Mouse (Mus musculus) right cerebral cortex, postnatal 25 days (tissue): ENCODE measurements around the gene B830017H08Rik.

Experiments used
- DNase-seq: peaks from one replicate; pipeline ENCODE4 v3.0.0; 2022

The B830017H08Rik gene

GRCm38 (mm10) chr16:17812120-17812519 lies 20.8 kb upstream of the B830017H08Rik start:
- no peak for DNase-seq

- DNase-seq = no peak
Observed at GRCm38 (mm10) chr16:17813173-17813572, 19.7 kb upstream of the B830017H08Rik start.

- DNase-seq = peak; percentile 63
Observed at GRCm38 (mm10) chr16:17815411-17816402, 17.2 kb upstream of the B830017H08Rik start.

- no peak for DNase-seq
Observed at GRCm38 (mm10) chr16:17816528-17816927, 16.4 kb upstream of the B830017H08Rik start.

- DNase-seq = no peak
Observed at GRCm38 (mm10) chr16:17826500-17826899, 6.4 kb upstream of the B830017H08Rik start.

- no peak for DNase-seq
Observed at GRCm38 (mm10) chr16:17828229-17828628, 4.7 kb upstream of the B830017H08Rik start.

GRCm38 (mm10) chr16:17828867-17829266 lies 4.1 kb upstream of the B830017H08Rik start:
- DNase-seq = no peak

GRCm38 (mm10) chr16:17830385-17831178 lies 2.3 kb upstream of the B830017H08Rik start:
- DNase-seq = no peak

GRCm38 (mm10) chr16:17831781-17832180 lies 1.1 kb upstream of the B830017H08Rik start:
- DNase-seq = no peak

- no peak for DNase-seq
Observed at GRCm38 (mm10) chr16:17833321-17833680, 380 bp downstream of the B830017H08Rik start.

- peak; percentile 78 for DNase-seq
Observed at GRCm38 (mm10) chr16:17833681-17834399, 919 bp downstream of the B830017H08Rik start.

- DNase-seq = no peak
Observed at GRCm38 (mm10) chr16:17834543-17834942, 1.6 kb downstream of the B830017H08Rik start.

- DNase-seq = no peak
Observed at GRCm38 (mm10) chr16:17835481-17835880, 2.6 kb downstream of the B830017H08Rik start.

- DNase-seq = no peak
Observed at GRCm38 (mm10) chr16:17838051-17838450, 5.1 kb downstream of the B830017H08Rik start, which contains the start of gene Car15. Gene Car15 (minus strand): TSS chr16:17838364.

GRCm38 (mm10) chr16:17839976-17840375 lies 7.1 kb downstream of the B830017H08Rik start:
- no peak for DNase-seq

GRCm38 (mm10) chr16:17842437-17842836 lies 9.5 kb downstream of the B830017H08Rik start:
- DNase-seq = no peak

- DNase-seq = no peak
Observed at GRCm38 (mm10) chr16:17843701-17844365, 10.9 kb downstream of the B830017H08Rik start.

GRCm38 (mm10) chr16:17848431-17848830 lies 15.5 kb downstream of the B830017H08Rik start:
- no peak for DNase-seq

GRCm38 (mm10) chr16:17848928-17849327 lies 16.0 kb downstream of the B830017H08Rik start:
- no peak for DNase-seq

- DNase-seq = no peak
Observed at GRCm38 (mm10) chr16:17849486-17849885, 16.6 kb downstream of the B830017H08Rik start.

GRCm38 (mm10) chr16:17851331-17851730 lies 18.4 kb downstream of the B830017H08Rik start:
- no peak for DNase-seq

GRCm38 (mm10) chr16:17851860-17852259 lies 18.9 kb downstream of the B830017H08Rik start:
- no peak for DNase-seq
